9 mouse cellular contexts compared by ENCODE assay signal in genomic region chr11:119545741-119546495, GRCm38 (mm10). TPM values are rescaled to one million over a fixed set of nuclear protein-coding genes. Genes with fewer than 3 reads are reported as not detected.
DNase-seq lines count a peak whose midpoint lies in the region; ATAC-seq lines count a peak whose summit lies in the region.
"Had no signal": no experiment of that assay in that cellular context is flagged by ENCODE, and none has a peak within 500 bp of the region (broad histone marks: within the 10 kb centered on the region; RNA-seq: fewer than 3 reads in every experiment).

No protein-coding gene starts in this region.

- no peaks in the 10 kb centered on the region for H3K9me3 ChIP-seq in liver, embryonic 11.5 days (ENCODE audit: control insufficient read depth, low read length)
- H3K9me3 ChIP-seq in hindbrain, embryonic 11.5 days (ENCODE audit: control insufficient read depth, low read length): no peaks in the 10 kb centered on the region
- no peaks in the 10 kb centered on the region for H3K9me3 ChIP-seq in neural tube, embryonic 13.5 days

- 6% methylated on average over 10 of the region's 10 CpGs for WGBS in liver, embryonic 11.5 days
- 4% methylated on average over 10 of the region's 10 CpGs for whole genome bisulfite sequencing in hindbrain, embryonic 11.5 days
- 6% methylated on average over 10 of the region's 10 CpGs for WGBS in neural tube, embryonic 13.5 days

- ATAC-seq in liver, embryonic 11.5 days (replicated peaks; ENCODE audit: low FRiP score): no peak
- ATAC-seq in hindbrain, embryonic 11.5 days (ENCODE audit: low FRiP score): no peak
- ATAC-seq in neural tube, embryonic 13.5 days (ENCODE audit: low read depth): no peak
- no peak for ATAC-seq in monocyte, adult 5-6 weeks (replicated peaks; ENCODE audit: insufficient number of reproducible peaks, low FRiP score, low TSS enrichment, poor library complexity, severe bottlenecking)

- peak overlapping the region; percentile 86; the same call in 1 of the 2 replicates for H3K4me2 ChIP-seq in liver, embryonic 11.5 days
- peak overlapping the region; percentile 98 for H3K4me2 ChIP-seq in hindbrain, embryonic 11.5 days (replicated peaks; ENCODE audit: low read depth, low read length)
- H3K4me2 ChIP-seq in neural tube, embryonic 13.5 days: peak overlapping the region; percentile 97

- H3K9ac ChIP-seq in liver, embryonic 11.5 days (ENCODE audit: low read depth, low read length): no peak overlapping the region
- H3K9ac ChIP-seq in hindbrain, embryonic 11.5 days (ENCODE audit: low read depth, low read length): no peak overlapping the region
- H3K9ac ChIP-seq in neural tube, embryonic 13.5 days: peak overlapping the region; percentile 88

- no peak overlapping the region; the same call in 1 of the 2 replicates for H3K4me3 ChIP-seq in liver, embryonic 11.5 days (ENCODE audit: low read depth, low read length)
- peak overlapping the region; percentile 66 for H3K4me3 ChIP-seq in hindbrain, embryonic 11.5 days (ENCODE audit: low read depth, low read length)
- peak overlapping the region; percentile 78 for H3K4me3 ChIP-seq in neural tube, embryonic 13.5 days

- peaks cover 20% of the 10 kb centered on the region for H3K4me1 ChIP-seq in liver, embryonic 11.5 days (replicated peaks; ENCODE audit: control insufficient read depth, insufficient read depth, low read length)
- peaks cover 30% of the 10 kb centered on the region for H3K4me1 ChIP-seq in hindbrain, embryonic 11.5 days (replicated peaks; ENCODE audit: control insufficient read depth, insufficient read depth, low read length)
- H3K4me1 ChIP-seq in neural tube, embryonic 13.5 days (replicated peaks): peaks cover 86% of the 10 kb centered on the region

- H3K36me3 ChIP-seq in liver, embryonic 11.5 days (ENCODE audit: control insufficient read depth, insufficient read depth, low read length): no peaks in the 10 kb centered on the region
- H3K36me3 ChIP-seq in hindbrain, embryonic 11.5 days (ENCODE audit: control insufficient read depth, insufficient read depth, low read length): no peaks in the 10 kb centered on the region
- 0 out of 2 replicates have a peak, but pooled peaks cover 3% of the 10 kb centered on the region for H3K36me3 ChIP-seq in neural tube, embryonic 13.5 days

- H3K27me3 ChIP-seq in liver, embryonic 11.5 days (replicated peaks; ENCODE audit: control insufficient read depth, insufficient read depth, low read length): peaks cover 93% of the 10 kb centered on the region
- H3K27me3 ChIP-seq in hindbrain, embryonic 11.5 days (ENCODE audit: control insufficient read depth, insufficient read depth, low read length): peaks cover 64% of the 10 kb centered on the region
- H3K27me3 ChIP-seq in neural tube, embryonic 13.5 days: peaks cover 70% of the 10 kb centered on the region

- no peak overlapping the region for H3K27ac ChIP-seq in liver, embryonic 11.5 days (ENCODE audit: low read depth, low read length)
- peak overlapping the region; percentile 30; the same call in 1 of the 2 replicates for H3K27ac ChIP-seq in hindbrain, embryonic 11.5 days (ENCODE audit: low read depth, low read length)
- 0 out of 2 replicates have a peak overlapping the region, but pooled peaks have one; percentile 42 for H3K27ac ChIP-seq in neural tube, embryonic 13.5 days (replicated peaks)

- DNase-seq in liver, embryonic 11.5 days (ENCODE audit: low spot score): no peak
- DNase-seq in liver: no peak
- peak; percentile 66 to 68 for DNase-seq in cerebellum, postnatal 14 days
- peak; percentile 56 for DNase-seq in hindbrain, embryonic 11.5 days (ENCODE audit: low spot score)
- no peak for DNase-seq in testis, postnatal 14 days (ENCODE audit: low spot score)
- DNase-seq in testis, postnatal 10 days (ENCODE audit: low spot score): no peak

RNA-seq across cellular contexts. Expression of gene Nptx1, which starts 1.6 kb away (rescaled TPM):
- 0.23 and 0.34 TPM in 2 replicates for polyA plus RNA-seq in liver, embryonic 11.5 days (2014; fragmentation: Nextera tagmentation; extraction: Ambion mirVana)
- polyA plus RNA-seq in hindbrain, embryonic 11.5 days (2014; fragmentation: Nextera tagmentation; extraction: Ambion mirVana): 8.7 and 11.2 TPM in 2 replicates
- polyA plus RNA-seq in neural tube, embryonic 13.5 days (2015; fragmentation: Nextera tagmentation; extraction: Ambion mirVana): 15.3 and 18.8 TPM in 2 replicates
- total RNA-seq in monocyte, adult 5-6 weeks (2017): 0.29 TPM in 1 of 3 replicates, not detected in the others
- total RNA-seq: neutrophil, adult 5-6 weeks had no signal

RNA-seq across cellular contexts. Expression of gene Endov, which starts 54.8 kb away (rescaled TPM):
- polyA plus RNA-seq in liver, embryonic 11.5 days (2014; fragmentation: Nextera tagmentation; extraction: Ambion mirVana): 13.2 and 14.2 TPM in 2 replicates
- polyA plus RNA-seq in hindbrain, embryonic 11.5 days (2014; fragmentation: Nextera tagmentation; extraction: Ambion mirVana): 13.6 and 14.8 TPM in 2 replicates
- 15.6 and 17.3 TPM in 2 replicates for polyA plus RNA-seq in neural tube, embryonic 13.5 days (2015; fragmentation: Nextera tagmentation; extraction: Ambion mirVana)
- total RNA-seq in monocyte, adult 5-6 weeks (2017): 4.1 to 11.0 TPM (median 7.6 TPM) in 3 replicates

RNA-seq across cellular contexts. Expression of gene Rptor, which starts 56.8 kb away (rescaled TPM):
- polyA plus RNA-seq in liver, embryonic 11.5 days (2014; fragmentation: Nextera tagmentation; extraction: Ambion mirVana): 11.8 and 13.2 TPM in 2 replicates
- 10.4 and 12.4 TPM in 2 replicates for polyA plus RNA-seq in hindbrain, embryonic 11.5 days (2014; fragmentation: Nextera tagmentation; extraction: Ambion mirVana)
- 9.6 and 11.1 TPM in 2 replicates for polyA plus RNA-seq in neural tube, embryonic 13.5 days (2015; fragmentation: Nextera tagmentation; extraction: Ambion mirVana)
- 13.5 to 38.4 TPM (median 15.3 TPM) in 3 replicates for total RNA-seq in monocyte, adult 5-6 weeks (2017)

Comparison
In these comparisons a context has a peak if more than half of its experiments do, and no peak if none do; other contexts are left out.
1. DNase-seq: peak in cerebellum, postnatal 14 days (2 of 2) and hindbrain, embryonic 11.5 days (single experiment); none in liver, embryonic 11.5 days (single experiment), liver (single experiment), testis, postnatal 14 days (single experiment) and testis, postnatal 10 days (single experiment).
2. Peak in every context shown above with its lines, with median percentiles within 50 percentile points of each other: H3K4me2 ChIP-seq.